In genomic region chr5:95880914-95881313, GRCm38 (mm10) we compare ENCODE assay signal across 8 mouse cellular contexts.
A peak's percentile ranks its signal among the peaks of the same experiment; 100 is the strongest.
DNase-seq lines count a peak whose midpoint lies in the region; ATAC-seq and TF ChIP-seq lines count a peak whose summit lies in the region.

No protein-coding gene starts in this region.

- H3K4me2 ChIP-seq in CH12.LX (ENCODE audit: insufficient read depth, low read depth, poor library complexity, severe bottlenecking): no peak overlapping the region
- no peak overlapping the region for H3K4me2 ChIP-seq in lung, postnatal 0 days (replicated peaks; ENCODE audit: low read depth, low read length)
- no peak overlapping the region for H3K4me2 ChIP-seq in stomach, postnatal 0 days (replicated peaks; ENCODE audit: low read depth)

- peak; percentile 90 for TF ChIP-seq RAD21 in CH12.LX (IDR thresholded peaks at IDR 0.05; ENCODE audit: low read depth, low read length)

- no peaks in the 10 kb centered on the region for H3K9me3 ChIP-seq in CH12.LX (replicated peaks; ENCODE audit: low read length)
- no peaks in the 10 kb centered on the region for H3K9me3 ChIP-seq in lung, postnatal 0 days (ENCODE audit: low read length)
- H3K9me3 ChIP-seq in stomach, postnatal 0 days (ENCODE audit: control insufficient read depth, low read length): no peaks in the 10 kb centered on the region

- DNase-seq in CH12.LX (ENCODE audit: extremely low read depth): peak; percentile 65
- peak; percentile 8 for DNase-seq in ZHBTc4 (ENCODE audit: low read depth, low spot score)
- peak; percentile 7 for DNase-seq in embryo, embryonic 11.5 days (ENCODE audit: low read depth, low spot score)
- peak; percentile 27 to 57 for DNase-seq in heart, postnatal 14 days
- DNase-seq in layer of hippocampus, adult 8-10 months (ENCODE audit: low spot score in 2 of 2): peak; percentile 38 to 61
- peak; percentile 73 for DNase-seq in lung, postnatal 0 days (ENCODE audit: low spot score)
- DNase-seq in stomach, postnatal 0 days (ENCODE audit: low spot score): peak; percentile 31
- no peak for DNase-seq in yolk sac, embryonic 10.5 days (ENCODE audit: low spot score)

- no peaks in the 10 kb centered on the region for H3K79me2 ChIP-seq in CH12.LX (replicated peaks; ENCODE audit: control insufficient read depth, extremely low read depth, insufficient read depth, poor library complexity, severe bottlenecking)

- no peak overlapping the region for H3K9ac ChIP-seq in CH12.LX (ENCODE audit: insufficient read depth, low read depth)
- no peak overlapping the region for H3K9ac ChIP-seq in lung, postnatal 0 days (replicated peaks; ENCODE audit: low read depth)
- H3K9ac ChIP-seq in stomach, postnatal 0 days (ENCODE audit: low read length): no peak overlapping the region

- H3K4me1 ChIP-seq in CH12.LX (ENCODE audit: control insufficient read depth in 1 of 2, insufficient read depth in 2 of 2): peaks cover 0 to 7% of the 10 kb centered on the region in 2 experiments; a peak in 1 of 4 replicates
- H3K4me1 ChIP-seq in lung, postnatal 0 days (ENCODE audit: insufficient read depth, low read depth, low read length): no peaks in the 10 kb centered on the region
- no peaks in the 10 kb centered on the region for H3K4me1 ChIP-seq in stomach, postnatal 0 days (replicated peaks; ENCODE audit: control insufficient read depth, insufficient read depth)

- intact Hi-C loops in heart, postnatal 14 days (cut with DNase I): loop anchor here (2.0 kb wide), 1 partner anchor 70 kb away; no protein-coding TSS in a partner anchor

- TF ChIP-seq CTCF in CH12.LX (conservative IDR thresholded peaks at IDR 0.05 in 1 of 2, IDR thresholded peaks at IDR 0.05 in 1 of 2; ENCODE audit: low read depth in 2 of 2, low read length in 2 of 2): peak; percentile 46 to 90
- peak; percentile 79 for TF ChIP-seq CTCF in lung, postnatal 0 days (IDR thresholded peaks at IDR 0.05)
- peak; percentile 83 for TF ChIP-seq CTCF in stomach, postnatal 0 days (IDR thresholded peaks at IDR 0.05; ENCODE audit: low read depth)

- TF ChIP-seq POLR2A in CH12.LX (IDR thresholded peaks at IDR 0.05; ENCODE audit: low read depth, low read length): no peak

- in situ Hi-C loops in CH12.LX (cut with MboI; ENCODE audit: low pct_ligation_motif_present, low pct_unique_long_range_greater_than_20kb, low sequenced_read_pairs): no loop called here

- H3K4me3 ChIP-seq in CH12.LX (replicated peaks in 1 of 3; ENCODE audit: low read depth in 2 of 3, low read length in 2 of 3, poor library complexity in 1 of 3): no peak overlapping the region
- H3K4me3 ChIP-seq in lung, postnatal 0 days (ENCODE audit: low read depth, low read length): no peak overlapping the region
- H3K4me3 ChIP-seq in stomach, postnatal 0 days (ENCODE audit: low read depth, low read length): no peak overlapping the region

- H3K27ac ChIP-seq in CH12.LX (ENCODE audit: insufficient read depth, low read depth): no peak overlapping the region
- H3K27ac ChIP-seq in lung, postnatal 0 days (ENCODE audit: low read length): no peak overlapping the region
- no peak overlapping the region for H3K27ac ChIP-seq in stomach, postnatal 0 days (replicated peaks)

- peak; percentile 53; the same call in 1 of the 2 replicates for ATAC-seq in lung, postnatal 0 days
- ATAC-seq in stomach, postnatal 0 days (ENCODE audit: low FRiP score, low TSS enrichment): 0 out of 2 replicates have a peak, but pooled peaks have one; percentile 29

- H3K36me3 ChIP-seq in CH12.LX (replicated peaks in 1 of 2; ENCODE audit: control insufficient read depth in 1 of 2, insufficient read depth in 1 of 2, low read length in 1 of 2): no peaks in the 10 kb centered on the region
- no peaks in the 10 kb centered on the region for H3K36me3 ChIP-seq in lung, postnatal 0 days (ENCODE audit: insufficient read depth, low read length)
- no peaks in the 10 kb centered on the region for H3K36me3 ChIP-seq in stomach, postnatal 0 days (ENCODE audit: control insufficient read depth, insufficient read depth, low read length)

- H3K27me3 ChIP-seq in CH12.LX (replicated peaks): no peaks in the 10 kb centered on the region
- H3K27me3 ChIP-seq in lung, postnatal 0 days (replicated peaks; ENCODE audit: insufficient read depth, low read length): no peaks in the 10 kb centered on the region
- no peaks in the 10 kb centered on the region for H3K27me3 ChIP-seq in stomach, postnatal 0 days (ENCODE audit: control insufficient read depth, insufficient read depth, low read length)

- no peak for TF ChIP-seq EP300 in CH12.LX (IDR thresholded peaks at IDR 0.05; ENCODE audit: low read length)
- TF ChIP-seq EP300 in lung, postnatal 0 days (IDR thresholded peaks at IDR 0.05): no peak
- TF ChIP-seq EP300 in stomach, postnatal 0 days (optimal IDR thresholded peaks at IDR 0.05): no peak

- dilution Hi-C loops in CH12.LX (cut with MboI; ENCODE audit: extremely low pct_ligation_motif_present, extremely low pct_unique_long_range_greater_than_20kb, low sequenced_read_pairs): no loop called here

TF ChIP-seq in CH12.LX, 34 proteins besides CTCF, POLR2A, EP300 and RAD21:
- TF ChIP-seq ZC3H11A (IDR thresholded peaks at IDR 0.05; ENCODE audit: low read depth, low read length) (peak; percentile 12; the same call in 1 of the 2 replicates), SMC3 (IDR thresholded peaks at IDR 0.05; ENCODE audit: low read depth, low read length) (peak; percentile 85), PAX5 (IDR thresholded peaks at IDR 0.05; ENCODE audit: low read length) (no peak), TBP (conservative IDR thresholded peaks at IDR 0.05; ENCODE audit: low read depth, low read length) (no peak), TCF12 (IDR thresholded peaks at IDR 0.05; ENCODE audit: low read depth, low read length) (no peak), ZKSCAN1 (IDR thresholded peaks at IDR 0.05; ENCODE audit: borderline replicate concordance, low read depth, low read length) (no peak), ETS1 (conservative IDR thresholded peaks at IDR 0.05; ENCODE audit: low read depth, low read length) (no peak), ZNF384 (IDR thresholded peaks at IDR 0.05; ENCODE audit: low read depth, low read length) (no peak), MAZ (IDR thresholded peaks at IDR 0.05; ENCODE audit: low read depth, low read length) (no peak), E2F4 (IDR thresholded peaks at IDR 0.05; ENCODE audit: insufficient replicate concordance, low read depth, low read length) (no peak)
